Comparison of ENCODE assay signal across 23 mouse cellular contexts in the genomic region with DNA sequence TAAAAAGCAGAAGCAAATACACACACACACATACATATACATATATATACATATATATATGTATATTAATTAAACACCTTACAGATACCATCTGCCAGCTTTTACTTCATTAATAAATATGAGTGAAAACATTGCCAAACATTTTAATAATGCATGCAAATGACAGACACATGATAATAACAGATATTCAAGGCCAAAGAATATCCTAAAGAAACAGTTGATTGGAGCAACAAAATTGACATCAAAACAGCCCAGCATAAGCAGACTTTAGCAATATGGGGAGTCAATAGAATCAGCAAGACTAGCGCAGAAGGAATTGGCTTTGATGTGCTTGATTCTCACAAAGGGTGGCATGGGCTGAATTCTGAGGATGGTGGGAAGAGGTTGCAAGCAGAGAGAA.
DNase-seq lines count a peak whose midpoint lies in the region; ATAC-seq and TF ChIP-seq lines count a peak whose summit lies in the region.
"Had no signal": no experiment of that assay in that cellular context is flagged by ENCODE, and none has a peak within 500 bp of the region (broad histone marks: within the 10 kb centered on the region; RNA-seq: fewer than 3 reads in every experiment).

No protein-coding gene starts in this region.

- H3K4me3 ChIP-seq in forebrain, embryonic 14.5 days (ENCODE audit: low read depth, low read length) = no peak overlapping the region
- no peak overlapping the region for H3K4me3 ChIP-seq in forebrain, embryonic 11.5 days (ENCODE audit: low read depth, low read length)
- no peak overlapping the region for H3K4me3 ChIP-seq in forebrain, embryonic 15.5 days
- no peak overlapping the region for H3K4me3 ChIP-seq in forebrain, embryonic 12.5 days (replicated peaks)

- H3K27ac ChIP-seq in forebrain, embryonic 14.5 days (ENCODE audit: low read depth, low read length) = no peak overlapping the region
- H3K27ac ChIP-seq in forebrain, embryonic 11.5 days (ENCODE audit: low read depth, low read length) = no peak overlapping the region
- 0 out of 2 replicates have a peak overlapping the region, but pooled peaks have one; percentile 34 for H3K27ac ChIP-seq in forebrain, embryonic 15.5 days (replicated peaks)
- H3K27ac ChIP-seq in forebrain, embryonic 12.5 days = no peak overlapping the region

- no peaks in the 10 kb centered on the region for H3K4me1 ChIP-seq in forebrain, embryonic 14.5 days (ENCODE audit: control insufficient read depth, insufficient read depth, low read length)
- H3K4me1 ChIP-seq in forebrain, embryonic 11.5 days (replicated peaks; ENCODE audit: control insufficient read depth, insufficient read depth, low read length) = no peaks in the 10 kb centered on the region
- peaks cover 8% of the 10 kb centered on the region; the same call in 1 of the 2 replicates for H3K4me1 ChIP-seq in forebrain, embryonic 15.5 days
- no peaks in the 10 kb centered on the region for H3K4me1 ChIP-seq in forebrain, embryonic 12.5 days

- H3K9me3 ChIP-seq in forebrain, embryonic 14.5 days (replicated peaks; ENCODE audit: control insufficient read depth, low read length) = no peaks in the 10 kb centered on the region
- no peaks in the 10 kb centered on the region for H3K9me3 ChIP-seq in forebrain, embryonic 11.5 days (ENCODE audit: control insufficient read depth, low read length)
- no peaks in the 10 kb centered on the region for H3K9me3 ChIP-seq in forebrain, embryonic 15.5 days
- no peaks in the 10 kb centered on the region for H3K9me3 ChIP-seq in forebrain, embryonic 12.5 days
- H3K9me3 ChIP-seq: G1E had no signal

- no peak overlapping the region for H3K4me2 ChIP-seq in forebrain, embryonic 14.5 days (ENCODE audit: low read length)
- no peak overlapping the region for H3K4me2 ChIP-seq in forebrain, embryonic 11.5 days (ENCODE audit: low read depth, low read length, severe bottlenecking)
- H3K4me2 ChIP-seq in forebrain, embryonic 15.5 days (replicated peaks) = no peak overlapping the region
- H3K4me2 ChIP-seq in forebrain, embryonic 12.5 days = no peak overlapping the region

- peak; percentile 50 for DNase-seq in forebrain, embryonic 14.5 days (ENCODE audit: low spot score)
- DNase-seq in forebrain, embryonic 11.5 days (ENCODE audit: low spot score) = no peak
- DNase-seq in brain, embryonic 14.5 days (ENCODE audit: low read depth) = peak; percentile 55
- no peak for DNase-seq in adrenal gland, postnatal 4 days (ENCODE audit: low spot score in 2 of 2)
- DNase-seq: adrenal gland, adult 2 months; adrenal gland, adult 8-10 months; adrenal gland, postnatal 10 days; adrenal gland, postnatal 14 days; adrenal gland, postnatal 25 days; adrenal gland, postnatal 36 days; B cell, adult 2 months; cerebellum, adult 11 months; cerebellum, adult 11-12 months; cerebellum, adult 18-20 months; cerebellum, adult 2 months; cerebellum, adult 8-10 months had no signal

- 58% methylated on average over 1 of the region's 1 CpGs for WGBS in forebrain, embryonic 14.5 days
- WGBS in forebrain, embryonic 11.5 days = 88% methylated on average over 1 of the region's 1 CpGs
- 41% methylated on average over 1 of the region's 1 CpGs for WGBS in forebrain, embryonic 15.5 days
- 83% methylated on average over 1 of the region's 1 CpGs for WGBS in forebrain, embryonic 12.5 days

- no peak overlapping the region for H3K9ac ChIP-seq in forebrain, embryonic 14.5 days (ENCODE audit: low read length)
- H3K9ac ChIP-seq in forebrain, embryonic 11.5 days (ENCODE audit: low read length) = no peak overlapping the region
- no peak overlapping the region for H3K9ac ChIP-seq in forebrain, embryonic 15.5 days (replicated peaks)
- H3K9ac ChIP-seq in forebrain, embryonic 12.5 days = no peak overlapping the region

- no peaks in the 10 kb centered on the region for H3K36me3 ChIP-seq in forebrain, embryonic 14.5 days (ENCODE audit: control insufficient read depth, insufficient read depth, low read length)
- no peaks in the 10 kb centered on the region for H3K36me3 ChIP-seq in forebrain, embryonic 11.5 days (ENCODE audit: control insufficient read depth, insufficient read depth, low read length)
- H3K36me3 ChIP-seq in forebrain, embryonic 15.5 days = no peaks in the 10 kb centered on the region
- no peaks in the 10 kb centered on the region for H3K36me3 ChIP-seq in forebrain, embryonic 12.5 days (replicated peaks)
- H3K36me3 ChIP-seq: G1E had no signal

- no peak for TF ChIP-seq POLR2A in brain, embryonic 14.5 days (IDR thresholded peaks at IDR 0.05; ENCODE audit: borderline replicate concordance, extremely low read depth, insufficient read depth, insufficient read length, poor library complexity, severe bottlenecking)

- no peak for ATAC-seq in forebrain, embryonic 14.5 days
- no peak for ATAC-seq in forebrain, embryonic 11.5 days (replicated peaks; ENCODE audit: low FRiP score)
- no peak for ATAC-seq in forebrain, embryonic 15.5 days (replicated peaks)
- ATAC-seq in forebrain, embryonic 12.5 days (ENCODE audit: low FRiP score) = no peak
- ATAC-seq: activated CD4-positive, CD25-positive, alpha-beta regulatory T cell, adult 4 months; CD4-positive, CD25-positive, alpha-beta regulatory T cell, adult 4 months; Patski had no signal

- H3K27me3 ChIP-seq in forebrain, embryonic 14.5 days (replicated peaks; ENCODE audit: control insufficient read depth, insufficient read depth, low read length) = no peaks in the 10 kb centered on the region
- no peaks in the 10 kb centered on the region for H3K27me3 ChIP-seq in forebrain, embryonic 11.5 days (ENCODE audit: control insufficient read depth, insufficient read depth, low read length)
- no peaks in the 10 kb centered on the region for H3K27me3 ChIP-seq in forebrain, embryonic 15.5 days
- no peaks in the 10 kb centered on the region for H3K27me3 ChIP-seq in forebrain, embryonic 12.5 days
- H3K27me3 ChIP-seq: CH12.LX had no signal

- TF ChIP-seq CTCF in brain, embryonic 14.5 days (IDR thresholded peaks at IDR 0.05; ENCODE audit: borderline replicate concordance, extremely low read depth, insufficient read depth, insufficient read length) = no peak

Comparison
In these comparisons a context has a peak if more than half of its experiments do, and no peak if none do; other contexts are left out.
1. DNase-seq: peak in forebrain, embryonic 14.5 days (single experiment) and brain, embryonic 14.5 days (single experiment); none in forebrain, embryonic 11.5 days (single experiment) and adrenal gland, postnatal 4 days (0 of 2).